Mouse (Mus musculus) right cerebral cortex, postnatal 4 days (tissue): ENCODE measurements around the gene Zfp941.

Experiments
- DNase-seq: peaks from one replicate; pipeline ENCODE4 v3.0.0-alpha.2; 2022

Zfp941 gene

DNA sequence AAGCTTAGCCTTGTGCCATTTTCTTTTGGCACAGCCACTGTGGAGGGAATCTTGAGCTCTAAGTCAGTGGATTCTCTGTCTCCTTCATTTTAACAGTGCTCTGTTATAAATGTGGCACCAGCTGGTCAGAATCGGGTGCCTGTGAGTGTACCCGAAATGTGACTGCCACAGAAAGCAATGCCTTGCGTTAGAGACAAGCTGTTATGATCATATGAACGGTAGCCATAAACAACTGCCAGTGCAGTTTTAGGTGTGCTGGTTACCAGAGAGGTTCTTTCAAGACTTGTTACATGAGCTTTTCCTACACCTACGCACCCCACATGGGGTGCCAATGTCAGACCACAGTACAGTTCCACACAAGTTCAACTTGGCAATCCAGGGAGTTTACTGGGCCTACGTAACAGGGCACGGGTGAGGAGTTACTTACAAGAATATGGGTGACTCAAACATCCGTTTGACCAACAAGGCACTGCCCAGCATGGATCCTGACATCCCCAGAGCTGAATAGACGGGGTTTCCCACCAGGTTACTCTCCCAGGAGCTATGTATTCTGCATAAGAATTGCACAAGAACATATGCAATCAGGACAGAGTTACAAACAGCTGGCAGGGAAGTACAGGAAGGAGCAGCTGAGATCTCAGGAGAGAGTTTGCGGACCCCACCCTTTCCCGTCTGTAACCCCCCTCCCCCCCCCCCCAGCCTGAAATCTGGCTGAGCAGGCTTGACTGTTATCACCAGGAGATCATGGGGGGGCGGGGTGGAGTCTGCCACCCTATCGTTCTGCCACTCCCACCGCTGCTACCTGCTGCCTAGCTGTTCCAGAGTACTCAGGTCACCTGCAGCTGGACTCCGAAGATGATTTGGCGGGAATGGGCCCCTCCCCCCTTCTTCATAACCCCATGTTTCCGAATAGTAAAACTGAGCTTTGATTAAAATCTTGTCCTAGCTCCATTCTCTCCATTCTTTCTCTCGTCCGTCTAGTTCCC is 19.1 kb upstream of the Zfp941 start:
- DNase-seq: no peak

DNA sequence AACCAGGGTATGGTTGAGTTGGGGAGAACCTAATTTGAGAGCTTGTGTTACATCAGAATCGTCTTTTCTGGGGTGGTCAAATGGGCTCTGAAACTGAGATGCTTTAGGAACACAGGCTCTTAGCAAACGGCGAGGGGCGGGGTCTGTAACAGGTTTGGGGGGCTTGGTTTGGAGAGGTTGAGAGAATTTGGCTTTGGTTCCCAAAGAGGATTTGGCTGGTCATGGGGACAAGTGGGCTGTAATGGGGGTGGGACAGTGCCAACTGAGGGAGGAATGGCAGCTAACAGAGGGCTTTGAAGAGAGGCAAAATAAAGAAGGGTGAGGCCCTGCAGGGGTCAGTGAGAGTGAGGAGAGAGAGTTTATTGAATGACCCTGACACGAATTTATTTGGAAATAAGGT is 17.6 kb upstream of the Zfp941 start:
- no peak for DNase-seq

DNA sequence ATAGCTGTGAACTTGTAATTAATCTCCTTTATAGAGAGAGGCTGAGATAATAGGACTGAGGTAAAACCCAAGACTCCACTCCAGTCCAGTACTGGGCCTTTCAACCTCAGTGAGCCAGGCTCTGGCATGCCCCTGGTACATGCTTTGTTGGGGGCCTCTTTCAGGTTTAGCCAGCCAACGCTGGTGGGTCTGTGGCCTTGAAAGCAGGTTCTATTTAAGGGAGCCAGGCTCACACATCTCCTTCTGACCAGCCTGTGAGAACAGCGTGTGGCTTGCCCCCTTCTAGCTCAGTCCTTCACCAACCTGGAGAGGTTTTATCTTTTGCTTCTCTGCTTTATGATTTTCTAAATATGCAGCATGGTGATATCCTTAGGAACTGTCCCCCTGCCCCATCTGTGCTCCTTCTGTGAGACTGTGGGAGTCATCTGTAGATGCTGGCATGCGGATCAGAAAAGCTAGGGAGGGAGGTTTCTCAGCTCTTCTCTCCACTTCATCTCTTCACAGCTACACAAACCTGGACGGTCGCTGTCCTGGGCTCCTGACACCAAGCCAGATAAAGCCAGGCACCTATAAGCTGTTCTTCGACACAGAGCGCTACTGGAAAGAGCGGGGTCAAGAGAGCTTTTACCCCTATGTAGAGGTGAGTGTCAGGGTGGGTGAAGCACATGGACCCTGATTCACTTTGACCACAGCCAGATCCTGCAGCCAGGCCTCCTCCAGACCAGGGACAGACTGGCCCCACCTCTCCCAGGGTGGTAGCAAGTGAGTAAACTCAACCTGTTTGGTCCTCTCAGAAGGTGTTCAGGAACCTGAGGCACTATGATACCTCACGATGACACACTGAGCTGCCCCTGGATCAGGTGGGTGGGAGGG is 14.5 kb upstream of the Zfp941 start:
- peak; percentile 2 for DNase-seq

DNA sequence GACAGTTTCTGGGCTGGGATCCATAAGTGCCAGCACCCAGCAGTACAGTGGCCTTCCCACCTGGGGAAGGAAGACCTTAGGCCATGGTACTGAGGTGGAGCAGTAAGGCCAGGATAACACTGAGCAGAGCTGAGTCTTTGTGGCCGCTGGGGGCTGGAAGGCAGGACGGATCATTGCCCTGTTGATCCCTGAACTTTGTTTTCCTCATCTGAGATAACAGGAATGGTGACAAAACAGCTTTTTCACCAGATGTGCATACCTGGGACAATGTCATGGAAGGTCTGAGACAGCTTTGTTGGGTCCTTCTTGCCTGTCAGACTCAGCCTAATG is 13.7 kb upstream of the Zfp941 start:
- no peak for DNase-seq

DNA sequence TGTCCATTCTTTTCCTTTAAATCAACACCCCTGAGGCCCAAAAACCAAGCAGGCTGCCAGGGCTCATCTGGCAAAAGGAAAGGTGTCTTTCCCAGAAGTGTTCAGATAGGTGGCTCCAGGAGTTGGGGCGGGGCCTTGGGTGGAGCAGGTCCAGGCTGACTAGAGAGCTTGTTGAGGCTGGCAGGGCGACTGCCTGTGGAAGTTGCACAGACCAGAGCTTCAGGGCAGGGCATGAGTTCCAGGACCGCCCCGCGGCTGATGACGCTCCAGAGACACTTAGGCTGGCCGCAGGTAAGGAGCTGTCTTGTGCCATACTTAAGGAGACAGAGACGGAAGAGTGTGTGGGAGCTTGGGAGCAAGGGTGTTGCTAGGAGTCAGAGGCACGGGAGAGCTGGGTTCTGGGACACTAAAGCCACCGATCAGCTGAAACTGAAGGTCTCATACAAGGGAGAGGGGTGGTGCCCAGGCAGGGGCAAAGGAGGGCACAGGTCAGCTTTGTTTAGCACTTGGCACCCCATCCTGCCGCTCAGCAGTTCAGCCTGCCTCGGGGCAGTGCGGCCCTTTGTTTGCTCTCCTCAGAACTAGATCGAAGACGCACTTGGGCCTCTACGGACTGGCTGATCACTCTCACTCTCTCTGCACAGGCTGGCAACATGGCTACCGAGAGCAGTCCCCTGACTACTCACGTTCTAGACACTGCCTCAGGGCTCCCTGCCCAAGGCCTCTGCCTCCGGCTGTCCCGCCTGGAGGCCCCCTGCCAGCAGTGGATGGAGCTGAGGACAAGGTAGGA is 13.2 kb upstream of the Zfp941 start, which contains the start of gene Urah:
Gene Urah, plus strand, starts transcription at position 51 of the 790 bp plus-strand sequence.
- no peak for DNase-seq

DNA sequence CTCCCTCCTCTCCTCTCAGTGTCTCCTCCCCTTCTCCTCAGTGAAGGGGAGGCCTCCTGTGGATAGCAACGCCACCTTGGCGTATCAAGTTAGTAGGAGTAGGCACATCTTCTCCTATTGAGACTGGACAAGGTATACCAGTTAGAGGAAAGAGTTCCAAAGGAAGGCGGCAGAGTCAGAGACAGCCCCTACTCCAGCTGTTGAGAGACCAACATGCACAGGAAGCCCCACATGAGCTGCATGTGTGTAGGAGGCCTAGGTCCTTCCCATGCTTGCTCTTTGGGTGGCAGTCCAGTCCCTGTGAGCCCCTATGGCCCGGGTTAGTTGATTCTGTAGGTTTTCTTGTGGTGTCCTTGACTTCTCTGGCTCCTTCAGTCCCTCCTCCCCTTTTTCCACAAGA is 11.4 kb upstream of the Zfp941 start:
- DNase-seq: no peak

DNA sequence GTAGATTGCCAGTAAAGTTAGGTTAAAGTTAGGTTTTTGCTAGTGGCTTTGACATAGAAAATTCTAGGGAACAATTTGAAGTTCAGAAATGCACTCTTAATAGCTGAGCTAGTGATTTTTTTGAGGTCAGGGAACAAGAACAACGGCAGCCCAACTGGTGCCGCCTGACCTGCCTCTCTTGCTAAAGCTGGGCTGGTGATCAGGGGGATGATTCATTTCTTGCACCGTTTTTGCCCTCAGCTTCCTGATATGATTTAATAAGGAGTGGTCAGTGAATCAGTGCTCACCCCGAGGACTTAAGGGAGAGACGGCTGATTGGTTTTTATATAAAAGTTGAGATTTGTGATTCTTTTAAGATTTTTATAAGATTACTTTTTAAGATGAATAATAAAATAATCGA is 9.5 kb upstream of the Zfp941 start:
- DNase-seq: no peak

DNA sequence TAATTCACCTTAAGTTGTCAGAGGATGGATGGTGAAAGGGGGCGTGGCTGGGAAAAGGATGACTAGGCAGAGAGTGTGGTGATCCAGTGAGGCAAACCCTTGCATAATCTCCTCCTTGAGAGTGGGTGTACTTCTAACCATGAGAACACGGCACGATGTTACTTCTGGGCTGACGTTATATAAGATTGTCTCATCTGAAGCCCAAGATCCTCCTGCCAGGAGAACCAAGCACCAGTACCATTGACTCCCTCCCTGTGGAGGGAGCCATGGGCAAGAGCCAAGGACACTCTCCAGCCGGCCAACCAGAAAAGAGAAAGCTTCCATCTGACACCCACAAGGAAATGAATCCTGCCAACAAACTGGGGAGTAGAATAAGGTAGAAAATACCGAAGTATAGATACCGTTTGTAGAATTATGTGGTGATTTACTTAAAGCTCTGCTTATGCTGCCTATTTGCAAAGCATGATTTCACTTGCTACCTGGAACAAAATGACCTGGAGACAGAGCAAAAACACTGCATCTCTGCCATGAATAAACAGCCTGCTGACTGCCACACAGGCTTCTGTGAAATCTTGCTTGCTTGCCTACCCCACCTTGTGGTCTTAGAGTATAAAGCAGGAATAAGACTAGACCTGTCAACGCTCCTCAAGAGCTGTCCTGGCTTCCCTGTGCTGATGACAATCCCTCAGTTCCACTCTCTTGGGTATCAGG is 6.3 kb upstream of the Zfp941 start:
- DNase-seq: no peak

DNA sequence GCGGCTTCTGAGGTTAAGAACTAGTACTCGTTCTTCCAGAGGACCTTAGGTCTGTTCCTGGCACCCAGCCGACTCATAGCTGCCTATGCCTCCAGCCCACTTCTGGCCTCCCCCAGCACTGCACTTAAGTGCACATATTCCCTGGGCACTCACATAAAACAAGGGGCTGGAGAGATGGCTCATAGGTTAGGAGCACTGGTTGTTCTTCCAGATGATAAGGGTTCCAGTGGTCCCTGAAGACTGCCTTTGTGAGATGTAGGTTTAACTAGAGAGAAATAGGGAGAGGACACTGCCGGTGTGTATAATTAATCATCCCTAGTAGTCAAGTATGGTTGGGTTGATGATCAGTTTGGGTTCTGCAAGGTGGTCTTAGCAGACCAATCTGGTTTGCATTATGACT is 753 bp upstream of the Zfp941 start:
- no peak for DNase-seq

DNA sequence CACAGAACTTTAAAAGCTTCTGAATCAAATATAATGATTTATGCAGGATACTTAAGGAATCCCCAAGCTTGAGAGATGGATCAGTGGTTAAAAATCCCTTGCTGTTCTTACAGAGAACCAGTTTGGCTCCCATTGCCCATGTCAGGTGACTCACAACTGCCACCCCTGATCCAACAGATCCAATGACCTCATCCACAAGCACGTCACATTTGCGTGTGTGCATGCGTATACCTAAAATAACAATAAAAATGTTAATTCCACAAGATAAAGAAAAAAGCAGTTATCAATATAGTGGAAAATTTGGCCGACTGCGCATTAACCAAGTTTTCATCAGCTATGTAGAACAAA is 699 bp downstream of the Zfp941 start:
- DNase-seq: no peak

DNA sequence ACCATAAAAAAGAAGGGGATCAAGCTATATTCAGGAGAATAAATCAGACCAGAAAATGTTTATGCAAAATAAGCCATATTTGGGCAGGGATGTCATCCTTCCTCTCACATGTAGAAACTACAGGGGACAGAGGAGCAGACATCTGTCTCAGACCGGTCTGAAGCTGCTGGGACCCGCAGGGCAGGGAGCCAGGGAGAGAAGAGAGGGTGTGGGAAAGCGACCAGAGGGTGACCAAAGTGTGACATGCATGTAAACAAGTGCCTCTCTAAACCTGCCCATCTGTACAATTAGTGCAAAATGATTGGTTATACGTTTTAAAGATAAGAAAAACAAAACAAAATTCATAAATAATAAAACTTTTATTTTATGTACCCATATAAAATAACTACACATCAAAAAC is 1.8 kb downstream of the Zfp941 start:
- DNase-seq: no peak

DNA sequence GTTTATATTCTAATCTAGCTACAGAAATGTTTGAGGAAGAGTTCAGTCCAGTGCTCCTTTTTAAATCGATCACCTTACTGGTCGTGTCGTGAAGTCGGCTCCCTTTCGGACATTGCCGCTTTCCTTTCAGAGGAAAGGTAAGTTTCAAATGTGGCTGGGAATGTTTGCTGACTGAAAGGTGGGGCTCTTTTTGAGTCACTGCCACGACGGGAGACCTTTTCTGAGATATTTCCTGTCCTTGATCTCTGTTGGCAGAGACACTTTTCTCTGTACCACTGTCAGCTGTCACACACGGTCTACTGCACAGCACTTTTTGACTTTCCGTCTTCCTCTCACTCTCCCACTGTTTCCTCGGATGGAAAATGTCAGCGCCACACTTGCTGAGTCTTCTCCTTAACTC is 9.1 kb downstream of the Zfp941 start:
- DNase-seq: no peak

DNA sequence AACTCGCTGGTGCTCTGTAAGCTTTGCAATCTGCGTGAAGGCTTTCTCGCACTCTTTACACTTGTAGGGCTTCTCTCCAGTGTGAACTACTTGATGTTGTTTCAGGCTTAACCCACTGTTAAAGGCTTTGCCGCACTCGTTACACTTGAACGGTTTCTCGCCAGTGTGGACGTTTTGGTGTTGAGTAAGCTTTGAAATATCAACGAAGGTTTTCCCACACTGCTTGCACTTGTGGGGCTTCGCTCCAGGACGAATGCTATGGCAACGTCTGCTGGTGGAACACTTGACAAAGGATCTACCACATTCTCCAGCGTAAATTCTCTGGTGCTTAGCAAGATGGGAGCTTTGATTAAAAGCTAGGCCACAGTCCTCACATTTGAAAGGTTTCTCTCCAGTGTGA is 10.3 kb downstream of the Zfp941 start:
- no peak for DNase-seq

DNA sequence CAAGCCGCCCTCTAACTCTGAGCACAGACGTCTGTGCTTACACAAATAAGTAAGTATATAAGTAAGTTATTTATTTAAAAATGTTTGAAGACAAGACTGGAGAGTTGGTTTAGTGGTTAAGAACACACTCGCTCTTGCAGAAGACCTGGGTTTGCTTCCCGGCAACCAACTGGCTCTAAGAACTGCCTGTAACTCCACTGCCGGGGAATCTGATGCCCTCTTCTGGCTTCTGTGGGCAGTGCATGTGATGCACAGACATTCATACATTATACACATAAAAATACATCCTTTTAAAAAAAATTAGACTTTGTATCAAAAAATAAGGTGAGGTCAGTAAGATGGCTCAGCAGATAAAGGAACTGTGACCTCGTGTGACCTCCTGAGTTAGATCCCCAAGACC is 11.5 kb downstream of the Zfp941 start:
- DNase-seq: no peak

DNA sequence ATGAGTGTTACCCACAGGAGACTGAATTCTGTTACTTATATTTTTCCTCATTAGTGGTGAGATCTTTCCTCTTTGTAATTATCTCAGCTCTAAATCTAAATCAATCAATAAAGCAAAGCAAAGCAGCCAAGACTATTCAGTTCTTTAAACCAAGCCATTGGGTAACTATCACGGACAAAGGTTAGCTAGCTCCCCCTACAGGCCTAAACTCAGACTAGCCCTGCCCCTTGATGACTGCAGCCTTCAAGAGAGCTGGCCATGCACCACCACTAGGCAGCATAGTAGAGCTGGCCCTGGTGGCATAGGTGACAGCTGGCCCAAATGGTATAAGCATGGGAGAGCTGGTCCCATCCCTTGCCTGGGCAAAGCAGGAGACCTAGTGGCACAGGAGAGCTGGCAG is 16.3 kb downstream of the Zfp941 start:
- no peak for DNase-seq

DNA sequence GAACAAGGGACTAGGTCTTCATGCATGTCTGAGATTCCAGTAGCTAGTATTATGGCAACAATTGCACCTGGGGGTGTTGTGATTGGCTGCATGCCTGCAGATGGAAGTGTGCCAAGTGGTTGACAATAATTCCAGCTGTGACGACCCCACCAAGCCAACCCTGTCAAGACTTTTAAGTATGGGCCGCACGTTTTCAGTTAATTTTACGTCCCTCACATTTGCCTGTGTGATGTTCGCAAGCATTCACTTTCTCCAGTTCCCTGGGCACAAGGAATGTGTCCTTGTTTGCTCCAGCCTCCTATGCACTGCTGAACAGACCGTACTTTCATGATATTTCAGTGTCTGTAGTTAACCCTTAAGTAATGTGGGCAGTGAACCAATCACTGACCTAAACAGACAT is 19.3 kb downstream of the Zfp941 start:
- no peak for DNase-seq

DNA sequence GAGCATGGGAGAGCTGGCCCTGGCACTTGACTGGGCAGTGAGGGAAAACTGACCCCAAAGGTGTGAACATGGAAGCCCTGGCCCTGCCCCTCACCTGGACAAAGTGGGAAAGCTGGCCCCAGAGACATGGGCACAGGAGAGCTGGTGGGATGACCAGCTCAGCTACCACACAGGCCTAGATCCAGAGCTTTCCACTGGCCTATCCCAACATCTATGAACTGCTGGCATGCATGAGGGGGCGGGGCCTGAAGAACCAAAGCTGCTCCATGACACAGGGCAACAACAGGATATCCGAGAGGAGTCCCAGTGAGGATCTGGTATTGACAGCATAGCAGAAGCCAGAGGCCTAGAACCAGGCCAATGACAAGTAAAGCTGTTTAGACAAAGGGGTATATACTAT is 23.8 kb downstream of the Zfp941 start:
- no peak for DNase-seq

DNA sequence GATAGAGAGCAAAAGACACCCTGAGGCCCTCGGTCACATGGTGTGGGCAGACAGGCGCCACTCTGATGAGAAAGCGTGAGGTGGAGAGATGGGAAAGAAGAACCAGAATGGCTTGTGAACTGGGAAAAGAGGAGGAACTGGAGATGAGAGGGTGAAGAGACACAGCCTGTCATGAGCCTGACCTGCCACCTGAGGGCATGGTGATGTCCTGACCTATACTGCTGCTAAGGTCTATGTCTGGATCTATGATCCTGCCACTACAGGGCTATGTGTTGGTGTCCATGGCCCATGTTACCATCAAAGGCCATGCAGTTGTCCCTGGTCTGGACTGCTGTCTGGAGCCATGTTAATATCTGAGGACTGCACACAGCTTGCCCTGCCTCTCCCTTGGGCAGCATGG is 24.4 kb downstream of the Zfp941 start:
- DNase-seq: no peak

DNA sequence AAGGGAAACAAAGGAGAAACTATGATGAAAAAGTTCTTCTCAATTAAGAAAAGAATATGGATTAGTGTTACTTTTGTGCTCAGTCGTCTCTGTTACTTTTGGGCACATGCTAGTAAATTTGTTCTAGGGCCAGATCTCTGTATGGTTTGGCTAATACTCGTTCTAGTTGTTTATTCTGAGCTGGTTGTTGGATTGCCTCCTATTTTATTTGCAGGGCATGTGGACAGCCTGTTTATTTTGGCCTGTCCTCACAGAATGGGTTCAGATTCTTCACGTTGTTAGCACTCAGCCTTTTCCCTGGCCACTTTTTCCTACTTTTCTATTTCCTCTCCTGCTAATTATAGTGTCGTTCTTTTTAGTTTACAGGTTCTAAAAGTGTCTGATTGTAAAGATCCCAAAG is 28.4 kb downstream of the Zfp941 start:
- DNase-seq: no peak

DNA sequence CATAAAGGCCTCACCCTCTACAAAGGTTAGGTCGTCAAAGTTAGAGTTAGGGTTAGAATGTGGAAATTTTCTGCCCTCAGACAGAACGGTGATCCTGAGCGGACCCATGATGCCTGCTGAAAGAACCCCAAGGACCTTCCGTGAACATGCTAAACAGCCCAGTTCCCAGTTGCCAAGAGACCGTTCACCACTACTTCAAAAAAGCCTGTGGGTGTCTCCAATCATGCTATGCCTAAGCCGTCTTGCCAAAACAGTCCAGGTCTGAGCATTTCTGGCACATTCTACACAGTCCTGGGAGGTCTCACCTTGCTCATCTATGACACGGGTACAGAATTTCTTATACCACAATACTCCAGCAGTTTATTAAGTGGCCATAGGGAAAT is 33.9 kb downstream of the Zfp941 start:
- DNase-seq: no peak

DNA sequence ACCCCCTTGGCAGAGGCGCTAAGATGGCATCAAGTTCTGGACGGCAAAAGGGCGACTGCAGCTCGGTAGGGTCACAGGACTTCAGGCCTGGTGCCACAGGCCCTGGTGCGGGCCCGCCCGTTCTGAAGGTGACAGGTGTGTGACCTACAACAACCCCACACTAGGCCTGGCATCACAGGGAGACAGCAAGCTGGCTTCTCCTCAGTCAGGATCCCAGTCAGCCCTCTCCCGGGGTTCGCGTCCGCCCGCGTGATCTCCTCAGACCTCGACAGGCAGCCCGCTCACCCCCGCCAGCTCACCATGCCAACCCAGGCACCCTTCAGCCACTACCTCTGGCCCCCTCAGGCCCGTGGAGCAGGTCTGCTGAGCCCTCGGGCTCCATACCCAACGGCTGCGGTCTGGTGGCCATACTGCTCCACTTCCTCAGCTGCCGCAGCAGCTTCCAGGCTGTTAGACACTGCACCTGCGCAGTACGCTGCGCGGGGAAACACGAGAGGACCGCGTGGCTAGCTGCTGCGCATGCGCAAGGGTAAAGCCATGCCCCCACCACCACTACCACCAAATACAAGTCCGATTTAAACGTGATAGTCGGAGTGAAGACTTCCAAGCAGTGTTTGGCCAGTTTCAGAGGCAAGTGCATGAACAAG is 34.4 kb downstream of the Zfp941 start, which contains the start of gene Syce1:
Gene Syce1, minus strand, starts transcription at position 447 of the 647 bp plus-strand sequence.
- DNase-seq: no peak

DNA sequence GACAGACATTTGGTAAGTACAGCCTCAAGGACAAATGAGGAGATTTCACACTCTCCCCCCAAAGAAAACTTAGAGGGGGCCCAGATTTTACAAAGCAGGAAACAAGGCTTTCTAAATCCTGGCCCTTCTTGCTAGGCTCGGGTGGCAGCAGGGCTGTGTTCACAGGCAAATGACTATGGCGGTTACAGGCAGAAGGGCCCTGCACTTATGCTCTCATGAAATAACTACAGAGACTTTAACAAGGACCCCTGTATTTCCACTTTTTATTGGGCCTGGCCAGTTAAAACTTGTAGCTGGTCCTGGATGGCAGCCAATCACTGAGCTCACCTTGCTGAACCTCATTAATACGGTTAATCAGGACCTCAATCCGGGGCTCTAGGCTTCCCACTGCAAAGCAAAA is 41.4 kb downstream of the Zfp941 start:
- no peak for DNase-seq
